Mouse (Mus musculus): ENCODE measurements at regions not wholly inside any gene's neighbourhood (a gene's known extent, or its start where the extent isn't known, plus 50 kb on each side); places are given as distances from the start of the nearest gene placed in this dataset.
A peak's percentile ranks its signal among the peaks of the same experiment; 100 is the strongest.
"Not testable (repeated sequence)": the region's sequence is repeated elsewhere in the genome, so short reads cannot be mapped to it uniquely, and the experiment has no call there.

DNA sequence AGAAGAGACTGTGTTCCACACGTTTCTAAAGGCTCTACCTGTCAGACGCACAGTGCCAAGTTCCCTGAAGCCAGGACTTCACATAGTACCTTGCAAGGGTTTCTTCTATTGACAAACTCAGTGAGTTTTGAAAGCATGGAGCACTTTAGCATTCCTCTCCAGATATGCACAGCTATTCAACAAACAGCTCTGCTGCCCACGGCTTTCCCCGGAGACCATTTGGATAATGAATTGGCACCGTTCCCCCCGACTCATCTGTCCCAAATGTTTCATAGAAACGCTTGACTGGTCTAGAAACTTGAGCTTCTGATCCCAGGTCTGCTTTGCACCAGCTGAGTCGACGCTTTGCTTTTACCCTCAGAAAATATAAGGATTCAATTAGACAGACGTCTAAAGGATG lies 162.2 kb upstream of the St6galnac5 start:
- DNase-seq (ENCODE audit: low spot score): no peak

DNA sequence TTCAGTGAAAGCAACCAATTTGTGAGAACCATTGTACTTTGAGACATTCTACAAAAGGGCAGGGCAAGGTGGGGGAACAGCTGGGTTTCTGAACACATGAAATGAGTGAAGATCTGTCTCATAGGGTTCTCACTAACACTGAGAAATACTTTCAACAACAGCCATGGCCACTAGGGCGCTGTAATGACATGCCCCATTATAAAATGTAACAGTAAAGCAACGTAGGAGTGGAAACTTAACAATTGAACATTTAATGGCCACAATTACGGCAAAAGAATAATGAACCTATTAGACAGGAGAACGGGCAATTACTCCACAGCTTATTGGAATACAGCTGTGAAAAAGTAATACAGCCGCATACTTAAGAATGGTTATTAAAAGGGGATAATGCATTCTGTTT lies 158.9 kb upstream of the St6galnac5 start:
- no peak for DNase-seq (ENCODE audit: low spot score)

DNA sequence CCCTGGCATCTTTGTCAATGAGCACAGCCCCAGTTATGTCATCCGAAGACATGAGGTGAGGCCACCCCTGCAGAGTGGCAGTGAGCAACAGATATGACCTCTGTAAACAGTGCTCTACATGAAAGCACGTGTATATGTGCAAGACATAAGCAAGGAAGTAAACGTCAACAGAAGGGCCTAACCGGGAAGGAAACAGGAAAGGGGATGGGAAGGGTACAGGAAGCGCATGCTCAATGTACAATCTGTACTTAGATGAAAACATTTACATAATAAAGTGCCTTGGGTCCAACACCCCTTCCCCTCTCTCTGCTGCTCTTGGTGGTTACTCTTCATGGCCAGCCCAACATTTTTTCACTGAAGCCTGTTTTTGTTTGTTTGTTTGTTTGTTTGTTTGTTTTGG lies 143.3 kb upstream of the St6galnac5 start:
- DNase-seq (ENCODE audit: low spot score): no peak

DNA sequence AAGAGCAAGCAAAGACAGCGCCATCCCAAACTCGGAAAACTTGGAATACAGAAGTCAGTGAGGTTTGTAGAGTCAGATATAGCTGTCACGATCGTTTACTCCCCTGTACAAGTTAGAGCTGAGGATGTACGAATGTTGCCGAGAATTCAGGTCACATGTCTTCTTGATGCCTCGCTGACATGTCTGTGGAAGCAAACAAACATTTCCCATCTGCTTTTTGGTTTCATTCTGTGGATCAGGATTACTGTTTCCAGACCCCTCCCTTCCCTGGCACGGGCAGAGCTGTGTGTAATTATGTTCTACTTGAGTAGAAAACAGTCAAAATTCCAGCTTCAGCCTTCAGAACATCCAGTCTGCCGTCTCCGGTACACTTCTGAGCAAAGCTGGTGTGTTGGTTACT lies 139.9 kb upstream of the St6galnac5 start:
- DNase-seq (ENCODE audit: low spot score): no peak

DNA sequence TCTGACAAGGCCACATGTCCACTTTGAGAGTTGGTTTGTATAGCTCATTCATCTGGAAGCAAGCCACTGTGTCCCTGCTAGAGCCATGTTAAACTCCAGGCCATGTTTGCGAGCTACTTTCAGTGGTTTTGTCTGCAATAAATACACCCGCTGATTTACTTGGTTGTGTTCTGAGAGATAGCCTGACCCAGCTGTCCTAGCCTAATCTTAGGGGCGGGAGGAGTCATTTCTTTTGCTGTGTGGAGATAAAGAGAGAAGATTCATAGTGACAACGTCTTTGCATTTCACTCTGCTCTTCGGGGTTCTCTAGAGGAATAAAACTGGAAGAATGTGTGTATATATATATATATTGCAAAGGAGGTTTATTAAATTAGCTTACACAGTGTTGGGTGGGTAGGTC lies 137.1 kb upstream of the St6galnac5 start:
- DNase-seq (ENCODE audit: low spot score): no peak

DNA sequence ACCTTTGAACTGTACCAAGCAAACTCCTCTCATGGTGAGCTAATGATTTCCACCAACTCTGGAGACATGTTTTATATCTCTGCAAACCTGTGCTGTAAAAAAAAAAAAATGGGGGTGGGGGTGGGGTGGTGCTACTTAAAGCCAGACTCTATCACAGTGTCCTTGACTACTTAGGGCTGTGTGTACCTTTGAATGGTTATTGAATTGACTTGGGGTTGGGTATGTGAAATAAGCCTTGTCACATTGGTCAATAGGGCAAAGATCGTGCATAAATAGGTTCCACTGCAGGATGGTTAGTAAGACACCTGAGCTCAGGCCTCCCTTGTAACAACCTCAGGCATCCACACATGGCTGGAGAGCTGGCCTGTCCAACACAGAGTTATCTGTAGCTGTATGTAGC lies 136.6 kb upstream of the St6galnac5 start:
- DNase-seq (ENCODE audit: low spot score): no peak

DNA sequence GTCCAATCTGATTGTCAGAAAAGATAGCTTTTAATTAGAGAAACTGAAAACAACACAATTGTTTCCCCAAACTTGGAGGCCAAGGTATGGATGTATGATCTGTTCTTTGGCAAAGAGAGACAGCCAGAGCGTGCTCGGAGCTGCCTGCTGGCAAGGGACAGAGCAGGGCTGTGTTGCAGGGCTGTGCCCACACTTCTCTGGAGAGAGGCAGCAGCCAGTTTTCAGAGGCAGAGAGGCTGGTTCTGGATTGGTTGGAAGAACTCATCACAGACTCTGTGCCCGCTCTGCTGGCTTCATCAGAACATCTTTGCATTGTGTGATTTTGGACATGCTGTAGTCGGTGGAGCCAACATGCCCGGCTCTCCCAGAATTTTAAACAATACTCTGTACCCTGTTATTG lies 123.5 kb upstream of the St6galnac5 start:
- no peak for DNase-seq (ENCODE audit: low spot score)

DNA sequence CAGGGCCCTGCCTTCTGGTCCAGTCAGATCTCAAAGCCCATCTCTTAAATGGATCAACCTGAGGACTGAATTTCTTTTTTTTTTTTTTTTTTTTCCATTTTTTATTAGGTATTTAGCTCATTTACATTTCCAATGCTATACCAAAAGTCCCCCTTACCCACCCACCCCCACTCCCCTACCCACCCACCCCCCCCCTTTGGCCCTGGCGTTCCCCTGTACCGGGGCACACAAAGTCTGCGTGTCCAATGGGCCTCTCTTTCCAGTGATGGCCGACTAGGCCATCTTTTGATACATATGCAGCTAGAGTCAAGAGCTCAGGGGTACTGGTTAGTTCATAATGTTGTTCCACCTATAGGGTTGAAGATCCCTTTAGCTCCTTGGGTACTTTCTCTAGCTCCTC lies 108.5 kb upstream of the St6galnac5 start:
- DNase-seq (ENCODE audit: low spot score): not testable (repeated sequence)

DNA sequence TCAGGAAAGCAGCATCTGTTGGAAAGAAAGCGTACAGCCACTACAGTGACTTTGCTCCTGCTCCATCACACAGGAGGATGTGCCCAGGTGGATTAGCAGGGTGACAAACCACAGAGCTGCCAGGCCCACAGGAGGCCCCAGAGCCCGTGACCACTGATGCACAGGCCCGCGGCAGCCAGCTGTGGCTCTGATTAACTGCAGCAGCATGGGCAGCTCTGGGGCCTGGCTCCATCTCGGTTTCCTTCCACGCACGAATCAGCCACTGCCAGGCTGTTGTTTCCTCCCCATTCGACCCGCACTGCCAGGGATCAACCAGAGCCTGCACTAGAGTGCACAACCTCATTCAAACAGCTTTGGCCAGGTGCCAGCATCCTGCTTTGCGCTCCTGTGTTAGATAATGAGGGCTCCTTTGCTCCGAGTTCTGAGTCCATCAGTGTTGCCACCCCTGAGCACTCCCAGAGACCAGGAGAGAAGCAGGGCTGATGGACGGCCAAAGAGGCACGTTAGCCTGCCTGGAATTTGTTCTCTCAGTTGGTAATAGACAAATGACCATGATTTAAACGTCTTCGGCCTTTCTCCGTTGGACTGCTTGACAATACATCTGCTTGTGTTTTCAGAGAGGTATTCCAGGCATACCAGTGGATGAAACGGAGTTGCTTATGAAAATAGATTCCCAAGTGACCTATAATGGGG lies 103.2 kb upstream of the St6galnac5 start:
- DNase-seq (ENCODE audit: low spot score): no peak

DNA sequence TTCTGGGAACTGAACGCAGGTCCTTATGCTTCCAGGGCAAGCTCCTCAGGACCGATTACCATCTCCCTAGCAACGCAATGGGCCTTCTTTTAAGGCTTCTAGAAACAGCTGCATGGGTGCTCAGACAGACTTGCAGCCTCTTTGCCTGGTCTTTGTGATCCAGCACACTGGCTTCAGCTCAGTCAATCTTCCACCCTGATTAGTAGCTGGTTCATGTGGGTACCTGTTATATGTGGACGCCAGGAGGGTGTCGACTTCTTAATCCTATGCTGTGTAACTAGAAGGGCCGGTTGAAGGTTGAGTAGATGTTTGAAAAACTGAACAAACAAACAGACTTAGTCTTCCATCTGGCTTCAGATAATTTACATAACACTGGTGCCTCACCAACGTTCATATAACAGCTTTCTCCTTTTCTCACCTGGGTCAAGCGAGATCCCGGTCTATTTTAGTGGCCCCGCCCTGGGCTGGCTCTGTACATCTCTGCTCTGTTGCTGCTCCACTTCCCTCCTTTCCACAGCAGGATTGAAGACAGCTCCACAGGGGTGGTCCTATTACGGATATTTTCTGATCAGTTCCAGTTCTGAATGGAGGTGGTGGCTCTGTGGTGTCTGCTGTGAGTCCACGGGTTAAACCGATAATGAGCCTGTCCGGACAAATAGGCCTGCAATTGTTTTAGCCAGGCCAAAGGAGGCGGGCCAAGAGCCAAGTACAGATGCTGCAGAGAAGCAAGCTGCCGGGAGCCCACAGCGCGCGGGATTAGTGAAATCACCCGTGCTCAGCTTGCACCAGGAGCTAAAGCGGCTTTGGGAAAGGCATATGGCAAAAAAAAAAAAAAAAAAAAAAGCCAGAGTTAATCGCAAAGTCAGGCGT lies 102.4 kb upstream of the St6galnac5 start:
- peak; percentile 82 for DNase-seq (ENCODE audit: low spot score)

DNA sequence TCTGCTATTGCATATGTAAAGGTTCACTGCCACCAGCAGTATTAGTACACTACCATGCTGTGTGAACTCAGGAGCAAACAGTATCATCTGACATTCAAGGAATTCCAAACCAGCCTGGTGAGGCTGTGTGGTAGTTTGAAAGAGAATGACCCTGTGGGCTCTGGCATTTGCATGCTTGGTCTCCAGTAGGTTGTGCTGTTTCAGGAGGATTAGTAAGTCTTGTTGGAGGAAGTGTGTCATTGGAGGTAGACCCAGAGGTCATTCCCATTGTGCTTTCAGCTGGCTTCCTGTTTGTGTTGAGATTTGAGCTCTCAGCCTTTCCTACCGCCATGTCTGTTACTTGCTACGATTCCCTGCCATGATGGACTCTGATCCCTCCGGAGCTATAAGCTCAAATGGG lies 98.3 kb upstream of the St6galnac5 start:
- no peak for DNase-seq (ENCODE audit: low spot score)

DNA sequence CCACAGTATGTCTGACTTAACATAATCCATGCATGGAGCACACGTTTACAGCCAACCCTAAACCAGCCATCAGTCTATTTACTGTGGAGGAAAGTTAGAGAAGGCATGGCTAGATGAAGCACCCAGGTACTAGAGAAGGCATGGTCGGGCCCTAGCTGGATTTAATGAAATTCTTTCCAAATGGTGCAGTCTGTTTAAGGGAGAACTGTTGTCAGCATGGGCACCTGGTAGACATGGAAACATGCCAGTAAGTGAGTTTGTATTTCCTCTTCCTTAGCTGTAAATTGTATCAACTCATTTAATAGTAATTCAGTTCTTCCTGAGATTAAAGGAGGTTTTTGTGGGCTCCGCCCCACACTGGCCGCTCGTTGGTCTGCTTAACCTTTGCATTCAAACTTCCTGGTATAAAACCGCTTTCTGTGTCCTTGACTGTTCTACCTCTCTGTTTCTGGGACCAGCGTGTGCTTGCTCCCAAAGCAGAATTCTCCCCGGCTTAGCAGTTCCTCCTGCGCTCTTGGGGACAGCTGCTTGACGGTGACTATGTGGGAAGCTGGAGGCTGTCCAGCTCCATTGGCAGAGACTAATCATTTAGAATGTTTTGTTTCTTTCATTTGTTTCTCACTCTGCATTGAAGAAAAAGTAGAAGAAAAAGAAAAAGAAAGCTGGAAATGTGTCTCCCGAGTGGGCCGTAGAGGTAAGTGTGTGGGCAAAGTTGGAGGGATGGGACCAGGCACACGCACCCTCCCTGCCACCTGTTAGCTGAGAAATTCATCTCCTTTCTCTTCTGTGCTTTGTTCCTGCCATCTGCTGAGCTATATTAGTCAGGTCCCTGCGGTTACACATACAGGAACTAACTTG lies 96.0 kb upstream of the St6galnac5 start:
- DNase-seq (ENCODE audit: low spot score): no peak

DNA sequence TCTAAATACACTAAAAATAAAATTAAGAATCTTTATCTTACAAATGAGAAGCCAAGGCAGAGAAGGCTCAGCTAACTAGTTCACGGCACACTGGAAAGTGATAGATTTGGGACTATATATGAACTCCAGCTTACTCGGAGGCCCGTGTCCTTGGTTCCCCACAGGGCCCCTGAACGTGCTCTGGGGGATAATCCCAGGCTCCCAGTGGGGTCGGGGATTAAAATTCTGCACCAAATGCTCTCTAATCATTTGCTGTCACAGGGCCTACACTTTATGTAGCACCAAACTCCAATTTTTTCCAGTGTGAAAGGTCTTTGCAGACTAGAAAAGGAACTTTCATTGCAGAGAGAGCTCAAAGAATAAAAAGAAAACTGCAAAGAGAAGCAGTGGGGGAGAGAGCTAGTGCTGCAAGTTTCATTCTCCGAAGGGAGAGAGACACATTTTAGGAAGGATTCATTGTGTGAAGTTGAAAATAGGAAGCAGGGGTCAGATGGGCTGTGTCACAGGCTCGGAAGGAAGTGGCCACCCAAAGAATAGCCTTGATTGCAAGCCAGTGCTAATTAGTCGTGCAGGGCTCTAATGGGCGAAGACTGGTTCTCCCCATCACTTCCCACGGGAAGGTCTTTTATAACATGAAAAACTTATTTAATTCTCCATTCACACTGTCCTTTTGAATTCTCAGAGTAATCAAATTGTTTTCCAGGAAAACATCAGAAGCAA lies 90.3 kb upstream of the St6galnac5 start:
- DNase-seq (ENCODE audit: low spot score): no peak

DNA sequence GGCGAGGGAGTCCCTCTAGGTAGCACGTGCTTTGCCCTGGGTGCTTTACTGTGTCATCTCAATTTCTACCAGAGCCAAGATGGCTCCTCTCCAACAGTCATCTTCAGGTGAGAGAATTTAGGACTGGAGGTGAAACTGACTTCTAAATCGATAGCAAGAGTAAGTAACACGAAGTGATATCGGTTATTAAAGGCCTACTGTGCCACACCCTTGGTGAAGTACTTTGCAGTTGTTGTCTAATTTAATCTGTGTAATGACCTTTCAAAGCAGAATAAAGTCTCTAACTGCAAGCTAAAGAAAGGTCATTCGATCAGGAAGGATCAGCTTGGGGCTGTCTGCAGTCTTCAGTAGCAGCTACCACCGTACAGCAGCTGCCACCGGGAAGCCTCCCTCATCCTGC lies 89.5 kb upstream of the St6galnac5 start:
- no peak for DNase-seq (ENCODE audit: low spot score)

DNA sequence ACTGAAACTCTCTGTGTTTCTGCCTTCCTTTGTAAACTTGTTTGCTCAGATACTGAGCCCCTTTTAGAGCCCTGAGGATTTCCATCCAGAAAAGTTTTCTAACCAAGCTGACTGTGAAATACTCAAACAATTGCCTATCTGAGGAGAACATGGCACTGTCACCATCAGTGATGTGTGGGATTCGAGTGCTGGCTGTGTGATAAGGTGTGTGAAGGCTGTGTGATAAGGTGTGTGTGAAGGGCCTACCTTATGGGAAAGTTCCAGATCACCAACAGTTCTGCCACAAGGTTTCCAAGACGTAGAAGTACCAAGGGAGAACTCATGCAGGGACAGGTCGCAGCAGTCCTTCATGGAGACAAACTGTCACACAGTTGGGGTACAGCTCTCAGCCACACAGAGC lies 89.1 kb upstream of the St6galnac5 start:
- no peak for DNase-seq (ENCODE audit: low spot score)

DNA sequence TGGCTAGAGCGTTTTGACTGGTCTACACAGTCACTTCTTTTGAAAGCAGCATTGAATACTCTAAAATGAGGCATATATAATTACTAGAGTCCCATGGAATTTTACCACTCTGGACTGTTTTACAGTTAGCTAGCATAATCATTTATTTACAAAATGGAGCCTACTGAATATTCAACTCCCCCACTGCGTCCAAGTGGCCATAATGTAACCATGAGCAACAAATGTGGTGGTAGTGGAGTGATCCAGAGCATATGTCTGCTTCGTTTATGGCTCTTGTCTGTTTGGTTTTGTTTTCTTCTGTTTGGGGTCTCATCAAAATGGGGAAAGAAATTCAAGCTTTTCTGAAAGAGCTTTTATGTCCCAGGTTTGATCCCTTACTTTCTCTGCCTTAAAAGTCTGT lies 83.8 kb upstream of the St6galnac5 start:
- DNase-seq (ENCODE audit: low spot score): no peak

DNA sequence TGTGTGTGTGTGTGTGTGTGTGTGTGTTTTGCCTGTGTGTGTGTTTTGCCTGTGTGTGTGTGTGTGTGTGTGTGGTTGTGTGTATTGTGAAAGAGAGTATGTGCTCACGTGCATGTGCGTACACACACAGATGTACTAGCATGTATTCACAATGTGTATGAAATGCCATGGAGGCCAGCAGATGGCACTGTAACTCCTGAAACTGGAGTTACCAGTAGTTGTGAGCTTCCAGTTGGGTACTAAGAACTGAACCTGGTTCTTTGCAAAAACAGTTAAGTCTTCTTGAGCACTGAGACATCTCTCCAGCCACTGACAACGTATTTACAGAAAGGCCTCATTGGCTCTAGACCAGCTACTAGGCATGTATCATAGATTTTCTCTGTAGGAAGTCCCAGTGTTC lies 71.1 kb upstream of the St6galnac5 start:
- no peak for DNase-seq (ENCODE audit: low spot score)

DNA sequence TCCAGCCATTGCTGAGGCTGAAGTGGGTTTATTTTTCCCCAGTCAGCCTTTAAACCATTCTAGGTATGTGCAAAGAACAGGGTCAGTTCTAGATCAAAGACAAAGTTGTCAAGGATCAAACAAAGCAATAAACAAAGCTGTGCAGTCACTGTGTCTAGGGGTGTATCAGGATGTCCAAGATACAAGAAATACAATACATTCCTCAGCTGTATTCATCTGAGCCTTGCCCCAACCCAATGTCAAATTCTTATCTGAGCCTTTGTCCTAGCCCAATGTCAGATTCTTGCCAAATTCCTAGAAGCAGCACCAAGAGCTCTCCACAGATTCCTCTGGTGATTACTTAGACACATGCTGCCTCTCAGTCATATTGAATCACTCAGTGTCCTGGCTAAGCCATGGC lies 69.5 kb upstream of the St6galnac5 start:
- DNase-seq (ENCODE audit: low spot score): no peak

DNA sequence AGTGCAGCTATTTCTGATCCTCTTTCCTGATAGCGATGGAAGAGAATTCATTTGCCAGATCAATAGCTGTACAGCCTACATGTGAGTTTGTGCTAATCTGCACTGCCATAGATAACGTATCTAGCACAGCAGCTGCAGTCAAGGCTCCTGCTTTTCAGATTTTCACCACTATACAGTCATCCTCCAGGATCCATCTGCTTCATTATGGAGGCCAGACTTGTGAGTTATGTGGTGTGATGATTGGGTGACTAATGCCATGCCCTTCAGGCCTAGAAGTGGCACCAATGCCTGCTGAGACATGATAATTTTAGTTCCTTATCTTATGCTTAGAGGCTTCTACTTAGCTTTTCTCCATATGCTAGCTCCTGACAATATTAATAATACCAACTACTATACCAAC lies 63.3 kb upstream of the St6galnac5 start:
- no peak for DNase-seq (ENCODE audit: low spot score)

DNA sequence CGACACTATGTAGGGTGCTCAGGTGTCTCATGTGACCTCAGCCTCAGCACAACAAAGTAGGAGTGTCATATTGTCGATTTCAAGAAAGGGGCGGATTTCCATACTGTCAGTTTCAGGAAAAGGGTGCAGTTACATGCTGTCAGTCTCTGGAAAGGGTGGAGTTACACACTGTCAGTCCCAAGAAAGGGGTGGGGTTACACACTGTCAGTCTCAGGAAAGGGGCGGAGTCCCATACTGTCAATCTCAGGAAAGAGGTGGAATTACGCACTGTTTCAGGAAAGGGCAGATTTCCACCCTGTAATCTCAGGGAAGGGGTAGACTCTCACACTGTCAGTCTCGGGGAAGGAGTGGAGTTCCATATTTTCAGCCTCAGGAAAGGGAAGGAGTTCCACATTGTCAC lies 51.9 kb upstream of the St6galnac5 start:
- no peak for DNase-seq (ENCODE audit: low spot score)
